Mouse (Mus musculus) T-helper 2 cell (primary cell): ENCODE data around the gene Mycs.

Experiments
- in situ Hi-C: fragments of 300-600 bp; cut with MboI, MseI; formaldehyde crosslinking; loops from one replicate; pipeline ENCODE4 v1.15.1; 2025; ENCODE audit warnings: high pct_unique_total_duplicates

The Mycs gene

GRCm38 (mm10) chrX:5469165-5469564 is at the start of gene Mycs:
Gene Mycs (minus strand): TSS chrX:5469265.
- in situ Hi-C loops, result no loop called here

- in situ Hi-C loops, result no loop called here
Observed at GRCm38 (mm10) chrX:5468022-5468421, 1.0 kb downstream of the Mycs start.
